Mouse (Mus musculus) heart, postnatal 0 days (tissue): ENCODE data around the gene Slc43a2. TPM values are rescaled to one million over a fixed set of nuclear protein-coding genes. Genes with fewer than 3 reads are reported as not detected.
A peak's percentile ranks its signal among the peaks of the same experiment; 100 is the strongest.

Experiments used
- ATAC-seq: fragments of 200-750 bp; cut with Nextera tagmentation; 2 replicates; pipeline ENCODE4 v1.8.0; 2017; ENCODE audit warnings: low read depth, moderate number of reproducible peaks, moderate library complexity; ENCODE audit not compliant: insufficient read depth
- DNase-seq: peaks from one replicate; pipeline ENCODE4 v3.0.0-alpha.2; 2016; ENCODE audit warnings: low spot score
- H3K27ac ChIP-seq: fragments of 300-500 bp; sonication (generic); 2 replicates; pipeline ENCODE4 v1.5.1; 2014; ENCODE audit warnings: low read depth, mild to moderate bottlenecking
- H3K27me3 ChIP-seq: fragments of 300-500 bp; sonication (generic); 2 replicates; pipeline ENCODE4 v1.6.1; 2014; ENCODE audit warnings: low read length, mixed read lengths; ENCODE audit not compliant: control insufficient read depth, insufficient read depth
- H3K36me3 ChIP-seq: fragments of 300-500 bp; sonication (generic); replicated peaks from 2 replicates; pipeline ENCODE4 v1.6.1; 2014; ENCODE audit warnings: low read length, mixed read lengths; ENCODE audit not compliant: control insufficient read depth, insufficient read depth
- H3K4me1 ChIP-seq: fragments of 300-500 bp; sonication (generic); 2 replicates; pipeline ENCODE4 v1.6.1; 2014; ENCODE audit warnings: antibody characterized with exemption; ENCODE audit not compliant: control insufficient read depth, insufficient read depth
- H3K4me2 ChIP-seq: fragments of 300-500 bp; sonication (generic); 2 replicates; pipeline ENCODE4 v1.6.1; 2014; ENCODE audit warnings: low read depth, mild to moderate bottlenecking, low read length, moderate library complexity
- H3K4me3 ChIP-seq: fragments of 300-500 bp; sonication (generic); 2 replicates; pipeline ENCODE4 v1.5.1; 2014; ENCODE audit warnings: low read depth, low read length
- H3K9ac ChIP-seq: fragments of 300-500 bp; sonication (generic); replicated peaks from 2 replicates; pipeline ENCODE4 v1.6.1; 2014; ENCODE audit warnings: low read depth, low read length, mixed read lengths
- H3K9me3 ChIP-seq: fragments of 300-500 bp; sonication (generic); replicated peaks from 2 replicates; pipeline ENCODE4 v1.6.1; 2016; ENCODE audit warnings: low read length; ENCODE audit not compliant: control insufficient read depth
- CTCF ChIP-seq: IDR thresholded peaks from 2 replicates; pipeline ENCODE4 v1.5.1; 2016; ENCODE audit warnings: antibody characterized with exemption, control low read depth, low read depth
- EP300 ChIP-seq: IDR thresholded peaks from 2 replicates; pipeline ENCODE4 v1.6.1; 2016; ENCODE audit warnings: antibody characterized with exemption, low read depth
- WGBS: fragments of 180-500 bp; shearing (Covaris S2); extraction: QIAGEN DNeasy Blood & Tissue Kit; methylation state at CpG from one replicate; pipeline ENCODE4 v1.1.7; 2014; 5-methylcytosine and 5-hydroxymethylcytosine counted together
- microRNA-seq: library from miRNA; unstranded; fragments of <30 nt; microRNA quantifications from one replicate; pipeline ENCODE4, GENCODE M21; 2016
- polyA plus RNA-seq: library from polyadenylated mRNA; unstranded; fragments of >200 nt; fragmentation: Nextera tagmentation; extraction: Ambion mirVana; gene quantifications from 2 replicates; pipeline ENCODE4 v1.2.1, GENCODE M21; 2015
- total RNA-seq: library from RNA; depleted of rRNA; stranded (reverse); fragments of >200 nt; gene quantifications from 2 replicates; pipeline ENCODE4 v1.2.3, GENCODE M21; 2014; ENCODE audit warnings: low replicate concordance; rRNA removed

The Slc43a2 gene
- total and polyA plus RNA-seq, 2 experiments from 2014 or later = 3.6 to 4.8 TPM

- TF ChIP-seq EP300 (no peak), CTCF (no peak)
- 87% methylated on average over 4 of the region's 4 CpGs for WGBS
- Histone ChIP-seq H3K27me3 (no peaks in the 10 kb centered on the region), H3K36me3 (peaks cover 44% of the 10 kb centered on the region), H3K9me3 (no peaks in the 10 kb centered on the region), H3K4me2 (no peak overlapping the region), H3K4me1 (peaks cover 44% of the 10 kb centered on the region), H3K27ac (peak overlapping the region; percentile 98; the same call in 1 of the 2 replicates), H3K9ac (no peak overlapping the region), H3K4me3 (no peak overlapping the region)
- no peak for DNase-seq
- ATAC-seq = no peak
These were observed 94.3 kb downstream of the Slc43a2 start for GRCm38 (mm10) chr11:75625820-75626219.

Small RNAs within 50 kb of the gene (microRNA-seq; reads per million reads assigned to microRNA genes)
- not detected for gene Mir3971

Other genes starting within 250 kb of the Slc43a2 start
- gene Rpa1, start 183.4 kb upstream of the Slc43a2 start, total RNA-seq = 115 and 118 TPM in 2 replicates
- gene Rpa1, start 183.4 kb upstream of the Slc43a2 start, polyA plus RNA-seq = 62.9 and 66.9 TPM in 2 replicates
- gene Smyd4, start 183.3 kb upstream of the Slc43a2 start, total RNA-seq = 13.1 and 19.7 TPM in 2 replicates
- gene Smyd4, start 183.3 kb upstream of the Slc43a2 start, polyA plus RNA-seq = 13.2 and 14.8 TPM in 2 replicates
- 27.3 and 112 TPM in 2 replicates for gene Serpinf1, start 109.0 kb upstream of the Slc43a2 start, total RNA-seq
- gene Serpinf1, start 109.0 kb upstream of the Slc43a2 start, polyA plus RNA-seq = 20.4 and 24.4 TPM in 2 replicates
- 1.2 and 2.4 TPM in 2 replicates for gene Serpinf2, start 92.1 kb upstream of the Slc43a2 start, total RNA-seq
- not detected in 2 replicates for gene Serpinf2, start 92.1 kb upstream of the Slc43a2 start, polyA plus RNA-seq
- gene Wdr81, start 77.0 kb upstream of the Slc43a2 start, total RNA-seq = 11.8 and 12.0 TPM in 2 replicates
- gene Wdr81, start 77.0 kb upstream of the Slc43a2 start, polyA plus RNA-seq = 2.0 and 2.2 TPM in 2 replicates
- 9.2 and 25.3 TPM in 2 replicates for gene Tlcd2, start 70.0 kb upstream of the Slc43a2 start, total RNA-seq
- gene Tlcd2, start 70.0 kb upstream of the Slc43a2 start, polyA plus RNA-seq = 14.2 and 16.9 TPM in 2 replicates
- gene Prpf8, start 44.9 kb upstream of the Slc43a2 start, total RNA-seq = 73.8 and 79.8 TPM in 2 replicates
- gene Prpf8, start 44.9 kb upstream of the Slc43a2 start, polyA plus RNA-seq = 15.2 and 17.0 TPM in 2 replicates
- gene Rilp, start 21.6 kb upstream of the Slc43a2 start, total RNA-seq = 41.5 and 50.8 TPM in 2 replicates
- gene Rilp, start 21.6 kb upstream of the Slc43a2 start, polyA plus RNA-seq = 27.1 and 30.2 TPM in 2 replicates
- 20.2 and 21.6 TPM in 2 replicates for gene Scarf1, start 18.2 kb upstream of the Slc43a2 start, total RNA-seq
- gene Scarf1, start 18.2 kb upstream of the Slc43a2 start, polyA plus RNA-seq = 9.6 and 10.0 TPM in 2 replicates
- gene Pitpna, start 56.4 kb downstream of the Slc43a2 start, total RNA-seq = 58.4 and 59.6 TPM in 2 replicates
- 74.0 and 76.8 TPM in 2 replicates for gene Pitpna, start 56.4 kb downstream of the Slc43a2 start, polyA plus RNA-seq
- 55.9 and 64.6 TPM in 2 replicates for gene Inpp5k, start 99.3 kb downstream of the Slc43a2 start, total RNA-seq
- 28.7 and 29.2 TPM in 2 replicates for gene Inpp5k, start 99.3 kb downstream of the Slc43a2 start, polyA plus RNA-seq
- gene Myo1c, start 118.8 kb downstream of the Slc43a2 start, total RNA-seq = 127 and 143 TPM in 2 replicates
- 40.4 and 45.2 TPM in 2 replicates for gene Myo1c, start 118.8 kb downstream of the Slc43a2 start, polyA plus RNA-seq
- gene Crk, start 147.6 kb downstream of the Slc43a2 start, total RNA-seq = 57.0 and 74.0 TPM in 2 replicates
- 70.8 and 88.4 TPM in 2 replicates for gene Crk, start 147.6 kb downstream of the Slc43a2 start, polyA plus RNA-seq
- gene Ywhae, start 201.2 kb downstream of the Slc43a2 start, total RNA-seq = 112 and 120 TPM in 2 replicates
- 553 and 573 TPM in 2 replicates for gene Ywhae, start 201.2 kb downstream of the Slc43a2 start, polyA plus RNA-seq